Mouse (Mus musculus) left cerebral cortex, postnatal 14 days (tissue): Measurements from ENCODE around the gene Lhpp. TPM values are rescaled to one million over a fixed set of nuclear protein-coding genes. Genes with fewer than 3 reads are reported as not detected.
A peak's percentile ranks its signal among the peaks of the same experiment; 100 is the strongest.
"Not testable (repeated sequence)": the region's sequence is repeated elsewhere in the genome, so short reads cannot be mapped to it uniquely, and the experiment has no call there.

Experiments
- DNase-seq, 2 experiments: peaks; one replicate each; pipeline ENCODE4 v3.0.0; 2021 to 2022; ENCODE audit warnings: low spot score in 2 of 2, mixed read lengths in 1 of 2
- intact Hi-C: fragments of 180-260 bp; cut with DNase I; formaldehyde crosslinking; loops from one replicate; pipeline ENCODE4 v1.15.1; 2025
- total RNA-seq, 2 experiments: library from RNA; stranded (reverse); gene quantifications; 2 replicates each; pipeline ENCODE4 v1.2.3; 2021

Lhpp gene
- total RNA-seq, 2 experiments from 2014 or later, result 20.5 to 21.8 TPM

DNA sequence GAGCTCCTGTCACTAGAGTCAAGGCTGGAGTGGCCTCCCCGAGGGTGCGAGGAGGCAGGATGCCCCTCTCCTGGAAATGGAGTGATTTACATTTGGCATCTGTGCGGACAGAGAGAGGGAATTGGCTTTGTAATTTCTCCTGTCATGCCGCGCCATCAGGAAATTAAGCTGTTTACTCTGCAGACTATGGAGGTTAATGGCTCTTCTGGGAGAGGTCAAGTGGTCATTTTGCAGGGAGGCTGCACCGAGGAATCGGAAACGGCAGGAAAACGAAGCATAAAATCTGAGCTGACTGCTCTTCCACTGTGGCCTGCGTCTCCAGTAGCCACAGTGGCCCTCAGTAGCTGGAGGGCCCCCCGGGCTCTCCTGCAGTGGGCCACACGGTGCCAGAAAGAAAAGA, 26.9 kb downstream of the Lhpp start:
- intact Hi-C loops, result no loop called here
- DNase-seq, result no peak

DNA sequence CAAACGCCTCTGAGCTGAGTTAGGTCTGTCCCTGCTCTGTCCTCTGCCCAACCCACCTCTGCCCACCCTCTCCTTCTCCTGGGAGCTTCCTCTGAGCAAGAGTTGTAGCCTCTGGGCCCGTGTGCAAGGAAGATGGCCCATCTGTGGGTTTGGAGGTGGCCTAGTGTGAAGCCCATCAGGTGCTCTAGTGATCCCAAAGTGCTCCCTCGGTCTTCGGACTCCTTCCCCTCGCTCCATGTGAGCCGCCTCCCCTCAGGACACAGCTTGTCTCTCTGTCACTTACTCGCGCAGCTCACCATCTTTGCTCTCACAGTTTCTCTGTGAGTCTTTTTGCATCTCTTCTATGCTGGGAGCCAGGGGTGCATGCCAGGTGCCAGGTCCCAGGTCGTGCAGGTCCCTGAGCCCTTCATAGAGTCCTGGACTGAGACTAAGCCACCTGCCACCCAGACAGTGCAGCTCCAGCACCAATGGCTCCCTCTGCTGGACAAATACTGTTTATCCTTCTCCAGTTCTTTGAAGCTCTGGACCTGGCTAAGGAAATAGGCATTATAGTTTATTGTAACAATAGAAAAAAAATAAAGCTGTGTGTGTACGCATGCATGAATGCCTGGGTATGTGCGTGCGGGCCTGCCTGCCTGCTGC, 28.1 kb downstream of the Lhpp start:
- intact Hi-C loops, result no loop called here
- DNase-seq, result peak; percentile 58 to 71

DNA sequence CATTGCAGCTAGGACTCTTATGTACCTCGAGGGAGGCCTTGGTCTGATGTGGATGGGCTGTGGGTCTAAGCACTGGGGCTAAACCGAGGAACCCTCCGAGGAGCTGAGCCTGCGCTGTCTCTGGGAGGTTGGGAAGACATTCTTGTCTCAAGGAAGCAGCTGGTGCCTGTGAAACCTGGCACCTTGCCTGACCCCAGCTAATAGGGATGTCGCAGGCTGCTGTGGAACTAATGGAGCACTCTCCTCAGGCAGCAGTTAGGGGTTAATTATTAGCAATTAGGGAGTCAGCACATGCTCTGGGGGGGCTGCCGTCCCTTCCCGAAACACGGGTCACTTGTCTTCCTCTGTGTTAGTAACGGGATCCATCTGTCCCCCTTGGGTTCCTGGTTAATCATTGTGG, 30.5 kb downstream of the Lhpp start:
- intact Hi-C loops, result no loop called here
- peak; percentile 42 to 47 for DNase-seq

DNA sequence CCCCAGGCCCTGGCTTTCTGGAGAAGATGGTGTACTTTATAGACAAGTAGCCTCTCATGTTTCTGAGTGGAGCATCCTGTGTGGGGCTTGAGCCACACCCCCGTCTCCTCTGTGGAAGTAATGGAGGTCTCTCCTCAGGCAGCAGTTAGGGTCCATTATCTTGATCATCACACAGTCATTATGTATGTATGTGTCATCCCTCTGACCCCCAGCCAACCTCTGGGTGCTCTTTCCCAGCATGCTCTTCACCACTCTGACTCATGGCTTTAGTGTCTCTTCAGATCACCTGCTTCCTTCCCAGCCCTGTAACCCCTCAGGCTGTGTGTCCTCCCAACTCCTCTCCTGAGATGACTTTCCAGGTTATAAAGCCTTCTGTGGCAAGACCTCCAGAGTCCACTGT, 31.2 kb downstream of the Lhpp start:
- no peak for DNase-seq
- intact Hi-C loops, result no loop called here

DNA sequence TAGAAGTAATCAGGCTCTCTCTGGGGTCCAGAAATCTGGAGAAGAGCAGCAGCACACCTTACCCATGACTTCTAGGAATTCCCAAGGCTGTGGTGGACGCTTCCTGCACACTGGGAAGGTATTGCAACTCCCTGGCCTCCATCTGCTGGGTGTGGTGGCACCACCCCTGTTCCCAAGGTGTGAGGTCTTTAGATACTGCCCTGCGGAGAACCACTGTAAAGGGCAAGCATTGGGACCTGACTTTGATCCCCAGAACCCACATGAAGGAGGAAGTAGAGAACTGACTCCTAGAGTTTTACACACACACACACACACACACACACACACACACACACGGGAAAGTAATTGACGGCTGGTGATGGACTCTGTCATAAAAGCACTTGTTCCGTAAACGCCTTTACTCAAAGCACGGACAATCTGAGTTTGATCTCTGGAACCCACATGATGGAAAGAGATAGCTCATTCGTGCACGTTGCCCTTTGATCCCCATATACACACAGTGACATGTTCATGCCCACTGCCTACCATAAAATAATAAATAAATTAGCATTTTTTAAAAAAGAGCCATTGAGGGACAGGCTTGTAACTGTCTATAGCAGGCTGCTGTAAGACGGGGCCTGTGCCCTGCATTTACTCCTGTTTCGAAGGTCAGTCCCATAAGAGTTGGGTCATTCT, 34.3 kb downstream of the Lhpp start:
- intact Hi-C loops, result no loop called here
- no peak for DNase-seq

DNA sequence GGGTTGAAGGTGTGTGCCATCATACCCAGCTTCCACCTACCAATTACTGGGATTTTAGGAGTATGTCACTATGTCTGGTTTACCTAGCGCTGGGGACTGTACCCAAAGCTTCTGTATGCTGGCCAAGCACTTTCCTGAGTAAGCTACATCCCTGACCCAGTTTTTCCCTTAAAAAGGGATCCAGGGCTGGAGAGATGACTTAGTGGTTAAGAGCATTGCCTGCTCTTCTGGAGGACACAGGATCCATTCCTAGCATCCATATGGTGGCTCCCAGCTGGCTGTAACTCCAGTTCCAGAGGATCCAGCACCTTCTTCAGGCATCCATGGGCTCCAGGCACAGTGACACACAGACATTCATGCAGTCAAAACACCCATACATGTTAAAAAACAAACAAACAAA, 36.1 kb downstream of the Lhpp start:
- intact Hi-C loops, result no loop called here
- no peak for DNase-seq

DNA sequence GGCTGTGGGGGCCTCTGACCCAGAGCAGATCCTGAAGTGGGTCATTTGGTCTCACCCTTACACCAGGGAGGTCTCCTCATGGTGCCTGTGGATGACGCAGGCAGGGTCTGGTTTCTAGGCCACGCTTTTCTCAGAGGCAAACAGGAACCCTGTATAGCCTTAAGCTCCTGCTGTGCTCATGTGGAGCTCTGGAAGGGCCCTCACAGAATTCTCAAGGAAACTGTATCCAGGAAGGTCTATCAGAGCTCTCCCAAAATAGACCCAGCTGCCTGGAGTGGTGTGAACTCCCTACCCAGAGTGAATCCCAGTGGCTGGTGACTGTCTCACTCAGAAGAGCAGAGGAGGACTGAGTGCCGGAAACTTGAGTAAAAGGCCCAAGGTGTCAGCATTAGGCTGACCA, 44.0 kb downstream of the Lhpp start:
- intact Hi-C loops, result no loop called here
- DNase-seq, result peak in 1 of 2 experiments; percentile 29

DNA sequence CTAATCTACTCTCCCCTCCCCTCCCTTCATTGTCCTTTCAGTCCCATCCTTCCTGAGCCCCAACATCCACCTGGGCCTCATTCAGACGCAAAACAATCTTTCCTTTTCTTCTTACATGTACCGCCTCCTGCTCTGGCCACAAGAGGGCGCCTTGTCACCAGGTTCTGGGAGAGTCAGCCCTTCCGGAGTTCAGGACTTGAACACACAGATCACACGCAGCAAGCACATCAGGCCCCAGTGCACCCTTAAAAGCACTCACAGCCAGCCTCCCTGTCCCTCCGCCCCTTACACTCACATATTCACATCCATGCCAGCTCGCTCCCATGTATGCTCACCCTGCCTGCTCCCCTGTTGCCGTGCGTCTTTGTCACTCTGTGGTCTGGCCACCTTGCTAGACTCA, 45.6 kb downstream of the Lhpp start:
- DNase-seq, result peak; percentile 88 to 93
- intact Hi-C loops, result loop anchor here (1.0 to 5.0 kb wide), 5 partner anchors 57 to 341 kb away; partner anchors contain the start of gene Eef1akmt2

DNA sequence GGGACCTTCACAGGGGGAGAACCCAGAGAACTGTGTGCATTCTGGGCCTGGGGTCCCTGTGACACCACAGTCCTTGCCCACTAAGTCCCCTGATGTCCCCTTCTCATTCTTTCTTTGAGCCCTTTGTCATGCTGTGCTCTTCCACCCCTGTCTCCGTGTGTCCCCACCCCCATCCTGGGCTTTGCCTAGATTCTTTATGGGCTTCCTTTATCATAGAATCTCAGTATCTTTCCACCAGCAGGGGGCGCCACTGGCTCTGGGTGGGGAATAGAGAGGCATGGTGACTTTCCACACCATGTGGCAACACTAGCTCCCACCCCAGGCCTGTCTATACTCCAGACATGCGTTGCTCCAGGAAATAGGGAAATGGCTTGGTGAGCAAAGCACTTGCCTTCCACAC, 46.1 kb downstream of the Lhpp start:
- DNase-seq, result peak; percentile 87 to 88
- intact Hi-C loops, result loop anchor here (1.0 to 5.0 kb wide), 5 partner anchors 56 to 341 kb away; partner anchors contain the start of gene Eef1akmt2

DNA sequence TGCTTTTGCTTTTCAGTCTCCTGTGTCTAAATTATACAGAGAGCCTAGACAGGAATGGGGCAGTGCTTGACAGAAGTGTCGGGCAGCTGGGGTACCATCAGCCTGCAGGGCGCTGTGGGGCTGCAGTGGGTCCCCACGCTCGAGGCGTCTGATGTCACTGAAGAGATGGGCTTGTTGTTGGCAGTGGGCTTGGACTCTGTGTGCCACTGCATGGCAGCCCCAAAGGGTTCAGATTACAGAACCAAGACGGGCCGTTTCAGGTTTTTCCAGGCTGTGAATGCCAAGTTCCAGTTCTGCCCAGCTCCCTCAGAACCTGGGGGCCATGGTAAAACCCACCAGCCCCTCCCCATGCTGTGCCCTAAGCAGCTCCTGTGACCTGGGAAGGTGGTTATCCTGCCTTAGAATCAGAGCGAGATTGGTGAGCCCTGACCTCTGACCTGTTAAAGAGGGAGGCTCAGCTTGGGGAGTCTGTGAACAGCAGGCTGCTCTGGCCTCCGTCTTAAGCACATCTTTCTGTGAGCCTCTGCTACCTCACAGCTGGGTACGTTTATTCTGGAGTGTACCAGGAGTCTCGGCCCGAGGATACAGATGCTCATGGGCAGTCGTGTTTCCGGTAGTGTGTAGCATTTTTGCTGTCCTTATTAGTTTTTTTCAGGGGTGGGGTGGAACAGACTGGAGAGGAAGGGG, 47.1 kb downstream of the Lhpp start:
- intact Hi-C loops, result loop anchor here (2.0 to 5.0 kb wide), 4 partner anchors 55 to 340 kb away; partner anchors contain the start of gene Eef1akmt2
- no peak for DNase-seq

DNA sequence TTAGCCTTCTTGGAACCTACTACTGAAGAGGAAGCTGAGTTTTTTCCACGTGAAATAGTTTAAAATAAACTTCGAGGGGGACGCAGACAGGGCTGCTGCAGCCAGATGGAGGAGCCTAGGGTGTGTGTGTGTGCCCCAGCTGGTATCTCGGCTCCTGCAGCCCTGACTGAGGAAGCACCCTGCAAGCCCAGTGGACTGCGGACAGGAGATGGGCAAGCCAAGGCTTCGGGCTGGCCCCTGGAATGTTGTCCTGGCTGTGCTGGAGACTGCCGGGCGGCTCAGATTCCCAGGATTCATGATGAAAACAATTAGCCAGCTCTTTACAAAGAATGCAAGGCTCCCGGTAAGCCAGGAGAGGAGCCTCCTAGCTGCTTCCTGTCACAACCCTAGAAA, 47.6 kb downstream of the Lhpp start:
- intact Hi-C loops, result loop anchor here (5.0 kb wide), 3 partner anchors 74 to 339 kb away; partner anchors contain the start of gene Eef1akmt2
- DNase-seq, result peak in 1 of 2 experiments; percentile 48

DNA sequence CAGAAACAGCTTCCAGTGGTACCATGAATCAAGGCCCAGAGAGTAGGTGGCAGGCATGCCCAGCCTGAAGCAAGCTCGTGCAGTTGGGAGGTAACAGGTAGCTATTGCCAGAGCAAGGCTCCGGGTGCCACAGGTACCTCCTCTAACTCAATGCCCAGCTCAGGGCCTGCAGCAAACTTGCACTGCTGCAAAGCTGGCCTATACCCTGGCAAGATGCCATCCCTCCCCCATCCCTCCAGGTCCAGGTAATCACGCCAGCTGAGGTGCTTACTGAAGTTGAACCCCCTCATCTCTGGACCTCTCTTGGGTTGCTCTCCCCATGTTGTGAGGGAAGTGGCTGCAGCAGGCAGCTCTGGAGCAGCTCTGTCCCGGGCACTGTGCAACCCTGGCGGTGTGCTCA, 48.2 kb downstream of the Lhpp start:
- no peak for DNase-seq

DNA sequence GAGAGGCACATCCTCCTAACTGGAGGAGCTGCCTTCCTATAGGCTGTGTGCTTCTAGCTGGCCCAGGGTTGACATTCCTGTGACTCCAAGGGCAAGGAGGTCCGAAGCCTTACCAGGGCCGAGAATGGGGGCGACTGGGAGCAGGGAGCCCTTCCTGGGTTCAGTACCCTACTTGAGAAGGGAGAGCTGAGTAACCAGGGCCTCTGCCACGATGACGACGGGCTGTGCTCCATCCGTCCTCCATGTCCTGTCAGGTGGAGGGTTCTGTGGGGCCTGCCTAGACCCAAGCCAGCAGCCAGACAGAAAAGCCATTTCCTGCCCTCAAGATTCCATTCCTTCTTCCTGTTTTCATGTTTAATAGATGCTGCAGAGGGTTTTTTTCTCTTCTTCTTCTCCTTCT, 49.2 kb downstream of the Lhpp start:
- DNase-seq, result no peak
- intact Hi-C loops, result loop anchor here (5.0 kb wide), 3 partner anchors 73 to 338 kb away; partner anchors contain the start of gene Eef1akmt2

More for the DNA sequence above, 48.2 kb downstream of the Lhpp start:
- intact Hi-C loops, result loop anchor here (5.0 kb wide), 3 partner anchors 74 to 339 kb away; partner anchors contain the start of gene Eef1akmt2

DNA sequence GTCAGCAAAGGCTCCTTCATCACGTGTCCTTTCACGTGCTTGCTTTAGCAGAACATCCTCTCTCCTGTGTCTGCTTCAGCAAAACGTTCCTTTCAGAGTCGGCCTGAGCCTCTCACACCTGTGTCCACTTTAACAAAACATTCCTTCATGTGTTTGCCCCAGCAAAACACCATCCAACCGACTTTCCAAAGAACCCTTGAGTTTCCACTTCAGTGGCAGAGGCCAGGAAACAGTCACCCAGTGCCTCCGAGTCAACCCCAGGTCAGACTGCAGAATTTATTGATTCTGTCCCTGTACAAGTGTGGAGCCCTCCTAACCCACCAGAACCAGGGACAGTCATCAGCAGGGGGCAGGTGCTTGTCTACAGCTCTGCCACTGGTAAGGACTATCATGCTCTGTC, 52.4 kb downstream of the Lhpp start:
- intact Hi-C loops, DNase-seq: not testable (repeated sequence)

DNA sequence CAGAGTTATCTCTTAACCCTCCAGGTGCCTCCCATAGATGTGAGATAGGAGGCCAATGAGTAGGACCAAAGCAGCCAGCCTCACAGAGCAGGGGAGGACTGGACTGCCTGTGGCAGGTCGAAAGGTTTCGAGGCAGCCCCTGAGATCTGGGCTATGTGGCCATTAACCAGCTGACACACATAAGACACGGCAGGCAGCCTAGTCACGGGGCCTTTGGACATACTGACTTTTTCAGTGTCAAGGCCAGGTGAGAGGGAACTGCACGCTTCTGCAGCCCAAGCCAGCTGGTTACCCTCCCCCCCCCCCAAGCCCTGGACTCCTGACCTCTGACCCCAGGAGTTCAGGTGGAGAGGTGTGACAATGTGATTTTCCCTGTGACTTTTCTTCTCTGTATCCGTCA, 54.4 kb downstream of the Lhpp start:
- intact Hi-C loops, result no loop called here
- DNase-seq, result no peak

DNA sequence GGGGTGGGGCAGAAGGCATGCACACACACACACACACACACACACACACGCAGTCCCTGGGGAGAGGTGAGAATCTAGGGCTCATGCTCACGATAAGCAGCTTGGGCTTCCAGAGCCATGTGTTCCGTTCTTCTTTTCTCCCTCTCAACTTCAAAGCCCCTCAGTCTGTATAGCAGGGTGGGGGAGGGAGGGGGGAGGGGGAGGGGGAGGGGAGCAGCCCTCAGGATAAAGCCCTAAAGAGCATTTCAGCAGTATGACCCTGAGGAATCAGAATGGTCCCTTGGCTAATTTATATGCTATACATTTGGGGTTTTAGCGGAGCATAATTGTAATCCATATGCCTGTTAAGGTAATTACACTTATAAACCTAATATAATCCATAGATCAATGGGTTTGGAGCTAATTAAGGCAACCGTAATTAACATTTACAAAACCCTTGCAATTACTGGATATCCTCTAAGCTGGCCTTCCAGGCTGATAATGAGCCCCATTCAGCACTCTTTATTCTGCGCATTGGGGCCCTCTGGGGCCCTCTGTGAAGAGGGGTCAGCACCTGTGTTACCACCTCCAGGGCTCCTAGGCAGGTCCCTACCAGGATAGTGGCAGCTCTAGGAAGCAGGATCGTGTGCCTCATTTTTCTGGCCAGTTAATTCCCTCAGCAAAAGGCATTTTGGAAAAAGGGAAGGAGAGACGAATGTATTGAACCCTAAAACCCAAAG, 55.4 kb downstream of the Lhpp start:
- intact Hi-C loops, result no loop called here

DNA sequence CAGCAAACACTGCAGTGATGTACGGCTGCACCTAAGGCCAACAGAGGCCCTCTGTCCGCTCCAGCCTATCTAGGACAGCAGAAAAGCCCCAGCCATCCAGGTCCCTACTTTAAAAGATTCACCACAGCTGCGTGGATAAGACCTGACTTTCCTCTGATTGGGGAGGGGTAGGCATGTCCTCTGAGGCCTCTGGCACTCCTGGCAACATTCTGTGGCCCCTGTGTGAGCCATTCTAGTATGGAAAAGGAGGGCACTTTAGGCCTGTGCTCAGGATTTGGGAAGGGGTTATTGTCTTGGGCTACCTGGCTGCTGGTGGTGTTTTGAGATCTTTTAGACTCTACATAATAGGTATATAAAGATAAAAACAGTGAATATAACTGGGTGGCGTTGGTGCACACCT, 56.1 kb downstream of the Lhpp start:
- intact Hi-C loops, result no loop called here
- DNase-seq, result no peak

More for the DNA sequence above, 55.4 kb downstream of the Lhpp start:
- DNase-seq, result no peak

DNA sequence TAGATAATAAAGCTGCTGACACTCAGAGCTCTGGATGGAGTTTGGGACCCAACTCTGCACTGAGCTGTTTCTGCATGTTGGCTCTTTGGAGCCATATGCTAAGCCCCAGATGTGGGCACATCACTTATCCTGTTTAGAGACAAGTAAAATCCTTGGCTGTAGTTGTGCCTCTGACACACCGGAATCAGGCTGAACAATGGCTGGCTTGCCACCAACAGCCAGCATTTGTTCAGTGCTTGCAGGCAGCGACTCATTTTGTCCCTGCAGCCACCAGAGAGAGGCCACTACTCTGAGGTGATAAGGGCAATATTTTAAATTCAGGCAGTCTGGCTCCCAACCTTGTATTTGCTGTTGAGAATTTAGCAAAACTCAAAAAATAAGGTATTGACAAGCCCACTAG, 58.2 kb downstream of the Lhpp start:
- no peak for DNase-seq
- intact Hi-C loops, result no loop called here

DNA sequence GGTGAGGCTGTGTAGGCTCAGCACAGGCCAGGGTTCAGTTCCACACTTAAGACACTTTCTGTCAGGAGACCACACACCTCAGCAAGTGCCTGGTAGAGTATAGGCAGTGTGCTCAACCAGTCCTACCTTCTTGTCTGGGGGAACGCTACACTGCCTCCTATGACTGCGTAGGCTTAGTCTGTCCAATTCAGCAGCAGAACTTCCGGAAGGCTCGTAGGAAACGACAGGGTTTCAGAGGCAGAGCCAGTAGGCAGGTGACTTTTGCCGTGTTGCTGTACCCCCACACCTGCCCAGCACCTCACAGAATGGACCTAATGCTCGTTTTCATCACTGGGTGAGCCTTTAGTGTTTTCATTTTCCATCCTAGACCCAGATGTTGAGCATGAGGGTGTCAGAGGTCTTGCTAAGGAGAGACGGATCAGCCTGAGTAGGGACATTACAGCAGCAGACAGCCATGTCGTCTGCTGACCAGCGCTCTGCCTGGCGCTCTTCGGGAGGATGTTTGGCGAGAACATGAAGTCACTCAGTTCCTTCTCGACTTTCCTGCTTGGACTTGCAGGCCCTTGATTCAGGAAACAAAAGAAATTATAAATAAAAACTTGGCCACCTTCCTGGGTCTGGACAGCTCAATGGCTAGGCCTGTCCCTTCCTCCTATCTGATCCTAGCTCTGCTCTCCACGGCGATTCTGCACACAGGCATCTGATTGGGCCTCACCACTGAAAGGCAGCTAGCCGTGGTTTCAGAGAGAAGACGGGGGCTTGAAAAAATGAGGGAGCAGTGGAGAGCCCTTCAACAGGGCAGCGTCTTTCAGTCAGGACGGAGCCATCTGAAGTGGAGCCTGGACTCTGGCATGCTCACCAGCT, 59.8 kb downstream of the Lhpp start:
- intact Hi-C loops, result no loop called here
- DNase-seq, result no peak
